Mouse (Mus musculus): Measurements from ENCODE around the gene Snn.
"Not testable (repeated sequence)": the region's sequence is repeated elsewhere in the genome, so short reads cannot be mapped to it uniquely, and the experiment has no call there.

Snn gene

GRCm38 (mm10) chr16:11060645-11061044, at the start of gene Snn:
Gene Snn (plus strand): TSS chr16:11060945.
- no peak for DNase-seq (ENCODE audit: low spot score in 2 of 2)

GRCm38 (mm10) chr16:11011206-11011605, 49.5 kb upstream of the Snn start:
- no peak for DNase-seq (ENCODE audit: low spot score in 2 of 2)

GRCm38 (mm10) chr16:11011939-11012338, 48.8 kb upstream of the Snn start:
- DNase-seq (ENCODE audit: low spot score in 2 of 2), result no peak

GRCm38 (mm10) chr16:11012571-11013463, 47.9 kb upstream of the Snn start:
- peak; percentile 63 to 71 for DNase-seq (ENCODE audit: low spot score in 2 of 2)

GRCm38 (mm10) chr16:11013464-11014147, 47.1 kb upstream of the Snn start:
- DNase-seq (ENCODE audit: low spot score in 2 of 2), result not testable (repeated sequence)

- no peak for DNase-seq (ENCODE audit: low spot score in 2 of 2)
Observed at GRCm38 (mm10) chr16:11014407-11014806, 46.3 kb upstream of the Snn start.

GRCm38 (mm10) chr16:11016353-11016752, 44.4 kb upstream of the Snn start:
- no peak for DNase-seq (ENCODE audit: low spot score in 2 of 2)

- no peak for DNase-seq (ENCODE audit: low spot score in 2 of 2)
Observed at GRCm38 (mm10) chr16:11017807-11018595, 42.7 kb upstream of the Snn start.

- DNase-seq (ENCODE audit: low spot score in 2 of 2), result no peak
Observed at GRCm38 (mm10) chr16:11021403-11022112, 39.2 kb upstream of the Snn start.

- no peak for DNase-seq (ENCODE audit: low spot score in 2 of 2)
Observed at GRCm38 (mm10) chr16:11022113-11022489, 38.6 kb upstream of the Snn start.

- DNase-seq (ENCODE audit: low spot score in 2 of 2), result no peak
Observed at GRCm38 (mm10) chr16:11023618-11024017, 37.1 kb upstream of the Snn start.

- peak in 1 of 2 experiments; percentile 30 for DNase-seq (ENCODE audit: low spot score in 2 of 2)
Observed at GRCm38 (mm10) chr16:11024841-11025240, 35.9 kb upstream of the Snn start.

- no peak for DNase-seq (ENCODE audit: low spot score in 2 of 2)
Observed at GRCm38 (mm10) chr16:11028206-11028605, 32.5 kb upstream of the Snn start.

GRCm38 (mm10) chr16:11030844-11031243, 29.9 kb upstream of the Snn start:
- no peak for DNase-seq (ENCODE audit: low spot score in 2 of 2)

- no peak for DNase-seq (ENCODE audit: low spot score in 2 of 2)
Observed at GRCm38 (mm10) chr16:11031320-11031719, 29.4 kb upstream of the Snn start.

GRCm38 (mm10) chr16:11034193-11034803, 26.4 kb upstream of the Snn start:
- peak; percentile 69 to 86 for DNase-seq (ENCODE audit: low spot score in 2 of 2)

- no peak for DNase-seq (ENCODE audit: low spot score in 2 of 2)
Observed at GRCm38 (mm10) chr16:11035273-11035672, 25.5 kb upstream of the Snn start.

- DNase-seq (ENCODE audit: low spot score in 2 of 2), result peak; percentile 50 to 64
Observed at GRCm38 (mm10) chr16:11035790-11036431, 24.8 kb upstream of the Snn start.

- DNase-seq (ENCODE audit: low spot score in 2 of 2), result no peak
Observed at GRCm38 (mm10) chr16:11040603-11041002, 20.1 kb upstream of the Snn start.

- DNase-seq (ENCODE audit: low spot score in 2 of 2), result no peak
Observed at GRCm38 (mm10) chr16:11043239-11043638, 17.5 kb upstream of the Snn start.

- DNase-seq (ENCODE audit: low spot score in 2 of 2), result peak; percentile 78 to 85
Observed at GRCm38 (mm10) chr16:11046437-11046836, 14.3 kb upstream of the Snn start.

Data from heart, adult 9 months (tissue).